Mouse (Mus musculus) bone marrow macrophage, adult 2 months (primary cell): ENCODE measurements around the gene Arid2.

Experiments used
- CTCF ChIP-seq: IDR thresholded peaks from 2 replicates; pipeline ENCODE4 v1.5.1; 2012; ENCODE audit warnings: low read depth, mild to moderate bottlenecking, low read length, moderate library complexity
- POLR2A ChIP-seq: IDR thresholded peaks from 2 replicates; pipeline ENCODE4 v1.6.1; 2012; ENCODE audit warnings: mild to moderate bottlenecking, low read depth, low read length, borderline replicate concordance

DNA sequence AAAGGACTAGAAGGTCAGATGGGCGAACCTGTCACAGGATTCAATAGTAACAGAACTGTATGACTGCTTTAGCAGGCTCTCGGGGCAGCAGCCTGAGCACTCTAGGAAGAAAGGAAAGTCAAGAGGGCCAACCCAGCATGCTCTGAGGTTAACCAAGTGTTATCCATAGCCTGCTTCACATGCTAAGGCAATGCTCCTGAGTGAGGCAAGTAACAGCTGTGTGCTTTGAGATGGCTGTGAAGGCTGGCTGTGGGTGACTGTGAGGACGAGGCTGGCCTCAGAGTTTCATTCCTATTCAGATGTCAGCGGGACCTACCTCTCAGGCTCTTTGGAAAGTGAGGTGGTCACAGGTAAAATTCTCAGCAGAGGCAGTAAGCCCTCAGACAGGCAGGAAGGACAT lies 118.9 kb downstream of the Arid2 start:
- TF ChIP-seq POLR2A (no peak), CTCF (no peak)
